Mouse (Mus musculus): ENCODE results near the gene Gm48552.

DNA sequence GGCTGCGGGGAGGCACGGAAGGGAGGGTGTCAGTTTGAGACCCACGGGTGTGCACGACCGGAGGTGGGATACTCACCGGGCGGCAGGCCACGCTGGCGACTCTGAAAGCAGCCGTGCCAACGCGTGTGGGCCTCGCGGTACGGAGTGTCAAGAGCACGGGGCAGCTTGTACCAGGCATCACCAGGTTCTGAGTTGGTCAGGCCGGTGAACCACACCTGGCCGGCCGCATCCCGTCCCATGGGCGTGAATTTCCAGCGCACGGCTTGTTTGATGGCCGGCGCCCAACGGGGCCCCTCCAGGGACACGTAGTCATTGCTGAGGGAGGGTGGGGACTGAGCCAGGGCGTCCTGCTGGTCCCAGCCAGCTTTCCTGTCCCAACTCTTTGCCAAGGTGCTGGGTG is 24.1 kb upstream of the Gm48552 start:
- TF ChIP-seq CTCF (IDR thresholded peaks at IDR 0.05; ENCODE audit: extremely low read depth, insufficient read depth, low read length) (no peak), POLR2A (IDR thresholded peaks at IDR 0.05; ENCODE audit: extremely low read depth, insufficient read depth, low read length) (no peak)

Measured in cortical plate, adult 2 months (tissue).